Mouse (Mus musculus): ENCODE results near the gene Olfr9. TPM values are rescaled to one million over a fixed set of nuclear protein-coding genes. Genes with fewer than 3 reads are reported as not detected.
A peak's percentile ranks its signal among the peaks of the same experiment; 100 is the strongest.
"Not testable (repeated sequence)": the region's sequence is repeated elsewhere in the genome, so short reads cannot be mapped to it uniquely, and the experiment has no call there.

Olfr9 gene
- polyA plus RNA-seq, 1 experiment = not detected

DNA sequence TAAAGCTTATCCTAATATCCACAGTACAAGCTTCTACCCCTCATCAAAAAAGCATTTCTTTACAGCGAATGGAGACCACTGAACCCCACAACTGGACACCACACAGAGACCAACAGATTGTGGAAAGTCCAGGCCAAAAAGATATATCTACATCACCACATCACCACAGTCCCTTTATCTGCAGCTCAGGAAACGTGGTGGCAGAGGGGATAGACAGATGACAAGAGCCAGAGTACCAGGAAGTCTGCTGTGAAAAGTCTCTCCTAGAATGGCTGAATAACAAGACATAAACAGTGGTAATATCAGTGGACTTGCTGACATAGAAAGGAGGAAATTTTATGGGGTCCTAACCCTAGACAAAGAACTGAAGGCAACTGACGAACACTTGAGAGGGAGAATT is 12.8 kb upstream of the Olfr9 start:
- H3K27ac ChIP-seq (ENCODE audit: insufficient read depth, low read length) = no peak overlapping the region
- no peak for TF ChIP-seq CTCF (IDR thresholded peaks at IDR 0.05; ENCODE audit: extremely low read depth, insufficient read depth, insufficient read length, insufficient replicate concordance)
- no peak for TF ChIP-seq POLR2A (IDR thresholded peaks at IDR 0.05; ENCODE audit: low read depth, low read length)
- no peaks in the 10 kb centered on the region for H3K27me3 ChIP-seq (ENCODE audit: control insufficient read depth, insufficient read depth, low read length)
- H3K4me1 ChIP-seq (ENCODE audit: control insufficient read depth, insufficient read depth, insufficient read length) = no peaks in the 10 kb centered on the region
- DNase-seq (ENCODE audit: low read depth in 1 of 2, low spot score in 2 of 2) = no peak
- no peaks in the 10 kb centered on the region for H3K36me3 ChIP-seq (ENCODE audit: control insufficient read depth, insufficient read depth, low read length)
- no peak overlapping the region for H3K4me3 ChIP-seq (ENCODE audit: extremely low read depth, insufficient read depth, insufficient read length)
- 69% methylated on average over 3 of the region's 3 CpGs for WGBS

DNA sequence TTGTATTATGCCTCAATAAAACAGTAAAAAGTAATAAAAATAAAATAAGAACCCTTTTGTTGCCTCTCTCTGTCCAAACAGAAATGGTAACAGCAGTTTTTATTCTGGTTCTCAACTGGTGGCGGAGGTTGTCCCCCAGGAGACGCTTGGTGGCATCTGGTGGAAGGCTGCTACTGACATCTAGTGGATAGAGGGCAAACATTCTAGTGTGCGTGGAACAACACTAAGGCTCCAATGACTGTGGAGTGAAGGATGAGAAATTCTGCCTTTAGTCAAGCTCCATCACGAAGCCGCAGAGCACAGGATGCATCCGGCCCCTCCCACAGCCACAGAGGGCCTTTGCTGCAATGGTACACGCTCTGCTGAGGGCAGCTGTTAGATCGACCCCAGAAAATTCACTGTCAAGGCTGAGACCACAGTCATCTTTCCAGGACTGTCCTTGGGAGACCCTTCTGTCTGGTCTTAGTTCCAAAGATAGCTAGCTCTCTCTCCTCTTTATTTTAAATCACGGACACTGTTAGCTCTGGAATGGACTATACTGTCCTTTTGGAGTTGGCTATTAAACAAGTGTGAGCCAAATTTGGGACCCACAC is 11.6 kb upstream of the Olfr9 start:
- no peak for TF ChIP-seq POLR2A (IDR thresholded peaks at IDR 0.05; ENCODE audit: low read depth, low read length)
- TF ChIP-seq CTCF (IDR thresholded peaks at IDR 0.05; ENCODE audit: extremely low read depth, insufficient read depth, insufficient read length, insufficient replicate concordance) = peak; percentile 36; the same call in 1 of the 2 replicates
- Histone ChIP-seq H3K36me3 (ENCODE audit: control insufficient read depth, insufficient read depth, low read length) (no peaks in the 10 kb centered on the region), H3K27ac (ENCODE audit: insufficient read depth, low read length) (no peak overlapping the region), H3K4me3 (ENCODE audit: extremely low read depth, insufficient read depth, insufficient read length) (no peak overlapping the region), H3K27me3 (ENCODE audit: control insufficient read depth, insufficient read depth, low read length) (no peaks in the 10 kb centered on the region), H3K4me1 (ENCODE audit: control insufficient read depth, insufficient read depth, insufficient read length) (no peaks in the 10 kb centered on the region)
- 16% methylated on average over 9 of the region's 9 CpGs for WGBS
- DNase-seq (ENCODE audit: low read depth in 1 of 2, low spot score in 2 of 2) = no peak

DNA sequence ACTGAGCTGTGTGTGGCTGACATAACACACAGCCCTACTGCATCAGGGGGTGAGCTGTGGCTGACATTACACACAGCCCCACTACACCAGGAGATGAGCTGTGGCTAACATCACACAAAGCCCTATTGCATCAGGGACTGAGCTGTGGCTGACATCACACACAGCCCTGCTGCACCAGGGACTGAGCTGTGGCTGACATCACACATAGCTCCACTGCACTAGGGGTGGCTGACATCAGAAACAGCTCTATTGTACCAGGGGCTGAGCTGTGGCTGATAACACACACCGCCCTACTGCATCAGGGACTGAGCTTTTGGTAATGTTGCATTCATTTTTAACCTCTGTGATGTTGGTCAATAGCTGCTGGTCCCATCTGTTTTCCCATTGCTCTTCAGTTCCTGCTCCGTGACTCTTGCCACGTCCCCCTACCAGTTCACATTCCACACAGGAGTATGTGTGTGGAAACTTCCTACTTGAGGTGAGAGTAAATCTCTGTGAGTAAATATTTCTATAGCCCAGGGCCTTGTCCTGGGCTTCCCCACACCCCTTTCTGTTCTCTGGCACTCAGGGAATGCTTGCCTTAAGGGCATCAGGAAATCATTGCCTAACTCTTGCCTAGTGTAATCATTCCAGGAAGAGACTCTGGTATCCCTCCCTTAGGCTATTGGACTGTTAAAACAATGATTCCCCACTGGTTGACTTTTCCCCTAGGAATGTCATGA is 8.4 kb upstream of the Olfr9 start:
- Histone ChIP-seq H3K4me1 (ENCODE audit: control insufficient read depth, insufficient read depth, insufficient read length) (no peaks in the 10 kb centered on the region), H3K27ac (ENCODE audit: insufficient read depth, low read length) (no peak overlapping the region), H3K4me3 (ENCODE audit: extremely low read depth, insufficient read depth, insufficient read length) (no peak overlapping the region), H3K36me3 (ENCODE audit: control insufficient read depth, insufficient read depth, low read length) (no peaks in the 10 kb centered on the region), H3K27me3 (ENCODE audit: control insufficient read depth, insufficient read depth, low read length) (no peaks in the 10 kb centered on the region)
- WGBS = 85% methylated on average over 3 of the region's 3 CpGs
- no peak for DNase-seq (ENCODE audit: low read depth in 1 of 2, low spot score in 2 of 2)
- TF ChIP-seq POLR2A (IDR thresholded peaks at IDR 0.05; ENCODE audit: low read depth, low read length) (no peak), CTCF (IDR thresholded peaks at IDR 0.05; ENCODE audit: extremely low read depth, insufficient read depth, insufficient read length, insufficient replicate concordance) (no peak)

DNA sequence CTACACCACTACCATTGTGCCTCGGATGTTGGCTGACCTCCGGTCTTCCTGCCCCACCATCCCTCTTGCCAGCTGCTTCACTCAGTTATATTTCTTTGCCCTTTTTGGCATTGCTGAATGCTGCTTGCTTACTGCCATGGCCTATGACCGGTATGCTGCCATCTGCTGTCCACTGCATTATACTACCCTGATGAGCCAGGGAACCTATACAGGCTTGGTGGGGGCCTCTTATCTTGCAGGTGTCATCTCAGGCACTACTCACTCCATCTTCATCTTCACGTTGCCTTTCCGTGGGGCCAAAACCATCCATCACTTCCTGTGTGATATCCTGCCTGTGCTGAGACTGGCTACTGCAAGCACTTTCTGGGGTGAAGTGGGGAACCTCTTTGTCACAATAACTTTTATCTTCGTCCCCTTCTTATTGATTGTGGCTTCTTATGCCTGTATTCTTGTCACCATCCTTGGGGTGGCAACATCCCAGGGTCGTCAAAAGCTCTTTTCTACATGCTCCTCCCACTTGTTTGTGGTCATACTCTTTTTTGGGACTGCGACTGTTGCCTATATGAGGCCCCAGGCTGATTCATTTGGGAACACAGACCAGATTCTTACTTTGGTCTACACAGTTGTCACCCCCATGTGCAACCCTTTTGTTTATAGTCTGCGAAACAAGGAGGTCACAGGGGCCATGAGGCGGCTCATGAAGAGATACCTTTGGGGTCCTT is 1.1 kb downstream of the Olfr9 start:
- H3K36me3 ChIP-seq (ENCODE audit: control insufficient read depth, insufficient read depth, low read length); H3K4me1 ChIP-seq (ENCODE audit: control insufficient read depth, insufficient read depth, insufficient read length); H3K27me3 ChIP-seq (ENCODE audit: control insufficient read depth, insufficient read depth, low read length); DNase-seq (ENCODE audit: low read depth in 1 of 2, low spot score in 2 of 2); H3K4me3 ChIP-seq (ENCODE audit: extremely low read depth, insufficient read depth, insufficient read length): not testable (repeated sequence)
- 54% methylated on average over 7 of the region's 10 CpGs for WGBS
- H3K27ac ChIP-seq (ENCODE audit: insufficient read depth, low read length) = peak overlapping the region; percentile 58; the same call in 1 of the 2 replicates

DNA sequence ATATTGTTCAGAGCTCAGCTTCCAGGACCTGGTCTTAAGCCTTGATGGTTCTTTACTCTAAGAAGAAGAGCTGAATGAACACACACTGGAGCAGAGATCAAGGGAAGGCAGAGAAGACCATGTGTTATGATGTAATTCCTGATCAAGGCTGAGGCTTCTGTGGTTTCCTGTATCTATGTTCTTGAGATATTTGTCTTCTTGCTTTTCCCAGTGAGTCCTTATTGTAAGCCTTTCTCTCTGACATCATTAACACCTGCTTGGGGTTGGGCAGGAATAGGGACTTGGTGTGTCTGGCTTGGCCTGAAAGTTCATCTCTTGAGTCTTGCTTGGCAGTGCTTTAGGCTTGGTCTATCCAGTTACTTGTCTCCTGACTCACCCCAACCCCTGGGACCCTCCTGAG is 1.8 kb downstream of the Olfr9 start:
- Histone ChIP-seq H3K27ac (ENCODE audit: insufficient read depth, low read length) (peak overlapping the region; percentile 58; the same call in 1 of the 2 replicates), H3K27me3 (ENCODE audit: control insufficient read depth, insufficient read depth, low read length) (no peaks in the 10 kb centered on the region), H3K4me3 (ENCODE audit: extremely low read depth, insufficient read depth, insufficient read length) (no peak overlapping the region), H3K36me3 (ENCODE audit: control insufficient read depth, insufficient read depth, low read length) (no peaks in the 10 kb centered on the region), H3K4me1 (ENCODE audit: control insufficient read depth, insufficient read depth, insufficient read length) (peaks cover 3% of the 10 kb centered on the region; the same call in 1 of the 2 replicates)
- no peak for TF ChIP-seq CTCF (IDR thresholded peaks at IDR 0.05; ENCODE audit: extremely low read depth, insufficient read depth, insufficient read length, insufficient replicate concordance)
- no peak for TF ChIP-seq POLR2A (IDR thresholded peaks at IDR 0.05; ENCODE audit: low read depth, low read length)
- DNase-seq (ENCODE audit: low read depth in 1 of 2, low spot score in 2 of 2) = peak in 1 of 2 experiments; percentile 41

DNA sequence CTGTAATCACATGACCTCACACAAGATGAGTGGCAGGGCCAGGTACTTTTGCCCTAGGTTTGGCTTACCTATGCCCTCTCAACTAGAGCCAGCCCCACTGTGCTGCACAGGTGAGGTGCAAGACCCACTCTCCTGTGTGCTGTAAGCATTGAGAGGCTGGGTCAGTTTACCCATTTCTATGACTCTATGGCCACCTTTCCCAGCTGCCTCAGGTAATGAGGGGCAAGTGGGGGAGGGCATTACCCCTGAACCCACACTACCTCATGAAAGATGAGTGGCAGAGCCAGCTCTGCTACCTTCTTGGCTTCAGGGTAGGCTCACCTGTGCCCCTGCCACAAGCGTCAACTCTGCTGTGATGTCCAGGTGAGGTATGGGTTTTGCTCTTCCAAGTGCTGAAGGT is 6.6 kb downstream of the Olfr9 start:
- DNase-seq (ENCODE audit: low read depth in 1 of 2, low spot score in 2 of 2) = no peak
- no peak overlapping the region for H3K4me3 ChIP-seq (ENCODE audit: extremely low read depth, insufficient read depth, insufficient read length)
- no peak for TF ChIP-seq POLR2A (IDR thresholded peaks at IDR 0.05; ENCODE audit: low read depth, low read length)
- TF ChIP-seq CTCF (IDR thresholded peaks at IDR 0.05; ENCODE audit: extremely low read depth, insufficient read depth, insufficient read length, insufficient replicate concordance) = no peak
- H3K4me1 ChIP-seq (ENCODE audit: control insufficient read depth, insufficient read depth, insufficient read length) = 0 out of 2 replicates have a peak, but pooled peaks cover 1% of the 10 kb centered on the region
- H3K36me3 ChIP-seq (ENCODE audit: control insufficient read depth, insufficient read depth, low read length) = no peaks in the 10 kb centered on the region
- no peaks in the 10 kb centered on the region for H3K27me3 ChIP-seq (ENCODE audit: control insufficient read depth, insufficient read depth, low read length)
- H3K27ac ChIP-seq (ENCODE audit: insufficient read depth, low read length) = no peak overlapping the region
- whole genome bisulfite sequencing = 97% methylated on average over 1 of the region's 1 CpGs

Data from spleen, adult 2 months (tissue).